Mouse (Mus musculus) lung, embryonic 16.5 days (tissue): ENCODE results near the gene Hoxa10. TPM values are rescaled to one million over a fixed set of nuclear protein-coding genes. Genes with fewer than 3 reads are reported as not detected.

Experiments
- ATAC-seq: fragments of 200-750 bp; cut with Nextera tagmentation; 2 replicates; pipeline ENCODE4 v1.8.0; 2017; ENCODE audit warnings: low read depth, mild to moderate bottlenecking, moderate library complexity
- H3K27ac ChIP-seq: fragments of 300-500 bp; sonication (generic); 2 replicates; pipeline ENCODE4 v1.5.1; 2014; ENCODE audit warnings: mild to moderate bottlenecking, control low read depth, low read length
- H3K27me3 ChIP-seq: fragments of 300-500 bp; sonication (generic); 2 replicates; pipeline ENCODE4 v1.6.1; 2014; ENCODE audit warnings: low read depth, low read length, mixed read lengths; ENCODE audit not compliant: control insufficient read depth, insufficient read depth
- H3K36me3 ChIP-seq: fragments of 300-500 bp; sonication (generic); 2 replicates; pipeline ENCODE4 v1.6.1; 2014; ENCODE audit warnings: low read length; ENCODE audit not compliant: control insufficient read depth, insufficient read depth
- H3K4me1 ChIP-seq: fragments of 300-500 bp; sonication (generic); replicated peaks from 2 replicates; pipeline ENCODE4 v1.6.1; 2014; ENCODE audit warnings: low read length, mixed read lengths; ENCODE audit not compliant: control insufficient read depth, insufficient read depth
- H3K4me2 ChIP-seq: fragments of 300-500 bp; sonication (generic); 2 replicates; pipeline ENCODE4 v1.6.1; 2014; ENCODE audit warnings: low read depth, low read length, control low read depth
- H3K4me3 ChIP-seq: fragments of 300-500 bp; sonication (generic); 2 replicates; pipeline ENCODE4 v1.5.1; 2014; ENCODE audit warnings: mild to moderate bottlenecking, low read length, control low read depth
- H3K9ac ChIP-seq: fragments of 300-500 bp; sonication (generic); 2 replicates; pipeline ENCODE4 v1.6.1; 2014; ENCODE audit warnings: low read length, control low read depth
- H3K9me3 ChIP-seq: fragments of 300-500 bp; sonication (generic); 2 replicates; pipeline ENCODE4 v1.6.1; 2016; ENCODE audit warnings: low read length; ENCODE audit not compliant: control insufficient read depth
- WGBS: fragments of 180-500 bp; shearing (Covaris S2); extraction: QIAGEN DNeasy Blood & Tissue Kit; methylation state at CpG from one replicate; pipeline ENCODE4 v1.1.7; 2014; 5-methylcytosine and 5-hydroxymethylcytosine counted together
- polyA plus RNA-seq: library from polyadenylated mRNA; unstranded; fragments of >200 nt; fragmentation: Nextera tagmentation; extraction: Ambion mirVana; gene quantifications from 2 replicates; pipeline ENCODE4 v1.2.1, GENCODE M21; 2015

Hoxa10 gene
- polyA plus RNA-seq, 1 experiment from 2014 or later: not detected

DNA sequence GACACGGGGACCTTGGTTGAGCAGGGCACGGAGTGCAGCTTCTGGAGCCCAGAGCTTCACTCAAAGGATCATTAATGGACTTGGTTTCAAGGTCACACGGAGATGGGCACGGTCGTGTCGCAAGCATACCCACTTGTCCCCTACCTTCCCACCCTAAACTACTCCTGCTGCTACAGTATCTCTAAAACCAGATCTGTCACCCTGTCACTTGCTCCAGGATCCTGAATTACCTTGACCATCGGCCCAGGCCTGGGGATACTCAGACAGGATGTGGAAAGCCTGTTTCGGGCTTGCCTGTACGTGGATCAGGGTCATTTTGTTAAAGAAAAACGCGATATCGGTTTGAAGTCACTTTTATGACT, 31.0 kb downstream of the Hoxa10 start:
- Histone ChIP-seq H3K4me1 (no peaks in the 10 kb centered on the region; the same call in 1 of the 2 replicates), H3K4me2 (peak overlapping the region; percentile 62), H3K27ac (no peak overlapping the region), H3K36me3 (no peaks in the 10 kb centered on the region), H3K9me3 (no peaks in the 10 kb centered on the region), H3K4me3 (peak overlapping the region; percentile 47), H3K27me3 (peaks cover 64% of the 10 kb centered on the region), H3K9ac (peak overlapping the region; percentile 4; the same call in 1 of the 2 replicates)
- 37% methylated on average over 12 of the region's 12 CpGs for WGBS
- no peak for ATAC-seq

DNA sequence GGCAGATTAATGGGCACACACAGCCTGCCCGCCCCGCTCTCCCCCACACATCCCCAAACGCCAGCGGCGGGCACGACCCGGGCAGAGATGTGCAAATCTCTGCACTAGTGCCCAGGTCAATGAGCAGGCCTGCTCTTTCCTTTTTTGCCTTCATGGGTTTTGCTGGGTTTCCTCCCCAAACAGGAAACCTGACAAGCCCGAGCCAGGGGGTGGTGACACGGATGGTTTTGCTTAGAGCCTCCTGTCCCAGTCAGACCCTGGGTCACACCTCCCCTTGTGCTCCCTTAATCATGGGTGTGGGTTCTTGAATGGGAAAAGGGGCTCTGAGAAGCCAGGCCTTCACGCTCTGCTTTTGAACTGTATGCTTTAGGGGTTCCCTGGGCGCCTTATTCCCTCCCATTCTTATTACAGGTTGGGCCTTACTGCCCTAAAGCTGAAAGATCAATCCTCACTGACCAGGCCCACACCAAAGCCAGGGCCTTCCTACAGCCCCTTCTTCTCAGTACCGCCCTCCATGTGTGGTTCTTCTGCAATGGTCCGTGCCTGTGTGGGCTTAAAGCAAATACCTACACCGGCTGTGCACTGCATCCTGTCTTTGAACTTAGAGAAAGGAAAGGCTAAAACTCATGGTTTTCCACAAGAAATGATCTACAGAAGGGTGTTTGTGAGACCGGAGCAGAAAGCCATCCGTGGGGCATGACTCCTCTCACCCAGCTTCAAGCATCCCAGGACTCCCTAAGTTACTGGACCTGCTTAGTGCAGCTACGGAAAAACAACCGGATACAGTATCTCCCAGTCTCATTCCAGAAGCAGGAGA, 31.6 kb downstream of the Hoxa10 start:
- WGBS: 20% methylated on average over 18 of the region's 18 CpGs
- Histone ChIP-seq H3K4me3 (peak overlapping the region; percentile 47), H3K27me3 (peaks cover 65% of the 10 kb centered on the region), H3K4me2 (peak overlapping the region; percentile 62), H3K9me3 (no peaks in the 10 kb centered on the region), H3K27ac (peak overlapping the region; percentile 59), H3K4me1 (no peaks in the 10 kb centered on the region; the same call in 1 of the 2 replicates), H3K36me3 (no peaks in the 10 kb centered on the region), H3K9ac (peak overlapping the region; percentile 66)
- ATAC-seq: no peak

DNA sequence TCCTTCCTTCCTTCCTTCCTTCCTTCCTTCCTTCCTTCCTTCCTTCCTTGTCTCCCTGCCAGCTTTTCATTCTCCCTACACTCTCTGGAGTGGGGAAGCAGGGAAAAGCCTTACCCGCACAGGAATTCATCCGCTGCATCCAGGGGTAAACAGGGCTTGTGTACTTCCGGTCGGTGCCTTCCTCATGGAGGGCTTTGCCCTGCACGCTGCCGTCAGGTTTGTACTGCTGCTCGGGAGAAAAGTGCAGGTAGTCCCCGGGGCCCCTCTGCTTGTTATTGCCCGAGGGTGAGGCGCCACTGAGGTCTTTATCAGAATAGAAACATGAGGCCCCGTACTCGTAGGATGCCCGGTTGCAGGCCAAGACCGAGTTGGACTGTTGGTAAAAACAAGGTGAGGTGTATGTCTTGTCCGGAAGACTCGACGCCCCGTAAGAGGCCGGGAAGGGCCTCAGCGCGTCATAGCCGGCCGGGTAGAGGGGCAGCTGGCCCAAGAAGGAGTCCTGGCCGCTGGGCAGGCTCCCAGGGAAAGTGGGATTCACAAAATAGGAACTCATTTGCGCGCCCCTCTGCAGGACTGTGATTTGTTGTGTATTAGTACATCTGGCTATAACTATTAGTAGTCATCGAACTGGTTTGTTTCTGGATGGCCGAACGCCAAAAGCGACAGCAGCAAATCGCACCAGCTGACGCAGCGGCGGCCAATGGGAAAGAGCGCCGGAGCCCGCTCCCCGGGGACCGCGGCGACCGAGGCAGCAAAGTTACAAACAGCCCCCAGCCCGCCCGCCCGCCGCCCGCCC, 32.4 kb downstream of the Hoxa10 start, which contains the start of gene Hoxa6:
Gene Hoxa6, minus strand, starts transcription at position 651 of the 796 bp plus-strand sequence.
- peak within 1 kb of the TSS; percentile 73 for H3K4me2 ChIP-seq
- WGBS: 3% methylated on average over 47 of the region's 47 CpGs
- peaks cover 62% of the 10 kb centered on the region for H3K27me3 ChIP-seq
- H3K9ac ChIP-seq: peak within 1 kb of the TSS; percentile 66
- H3K36me3 ChIP-seq: no peaks in the 10 kb centered on the region
- no peaks in the 10 kb centered on the region for H3K9me3 ChIP-seq
- H3K27ac ChIP-seq: peak within 1 kb of the TSS; percentile 82
- 0 out of 2 replicates have a peak, but pooled peaks have one; percentile 3 for ATAC-seq
- H3K4me1 ChIP-seq: no peaks in the 10 kb centered on the region; the same call in 1 of the 2 replicates
- peak within 1 kb of the TSS; percentile 47 for H3K4me3 ChIP-seq

DNA sequence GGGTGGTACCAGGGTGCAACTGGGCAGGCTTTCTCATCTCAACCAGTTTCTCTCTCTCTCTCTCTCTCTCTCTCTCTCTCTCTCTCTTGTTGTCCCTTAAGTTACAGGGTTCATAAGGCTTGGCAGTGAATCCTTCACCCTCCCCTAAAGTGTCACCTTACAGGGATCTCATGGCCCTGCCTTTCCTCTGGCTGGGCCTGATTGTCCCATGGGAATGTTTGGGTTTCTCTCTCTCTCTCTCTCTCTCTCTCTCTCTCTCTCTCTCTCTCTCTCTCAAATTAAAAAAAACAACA, 33.0 kb downstream of the Hoxa10 start:
- peak overlapping the region; percentile 2; the same call in 1 of the 2 replicates for H3K9ac ChIP-seq
- no peaks in the 10 kb centered on the region for H3K36me3 ChIP-seq
- no peaks in the 10 kb centered on the region; the same call in 1 of the 2 replicates for H3K4me1 ChIP-seq
- peak overlapping the region; percentile 23 for H3K4me3 ChIP-seq
- H3K27me3 ChIP-seq: peaks cover 58% of the 10 kb centered on the region
- no peak for ATAC-seq
- peak overlapping the region; percentile 73 for H3K4me2 ChIP-seq
- peak overlapping the region; percentile 80 for H3K27ac ChIP-seq
- no peaks in the 10 kb centered on the region for H3K9me3 ChIP-seq

DNA sequence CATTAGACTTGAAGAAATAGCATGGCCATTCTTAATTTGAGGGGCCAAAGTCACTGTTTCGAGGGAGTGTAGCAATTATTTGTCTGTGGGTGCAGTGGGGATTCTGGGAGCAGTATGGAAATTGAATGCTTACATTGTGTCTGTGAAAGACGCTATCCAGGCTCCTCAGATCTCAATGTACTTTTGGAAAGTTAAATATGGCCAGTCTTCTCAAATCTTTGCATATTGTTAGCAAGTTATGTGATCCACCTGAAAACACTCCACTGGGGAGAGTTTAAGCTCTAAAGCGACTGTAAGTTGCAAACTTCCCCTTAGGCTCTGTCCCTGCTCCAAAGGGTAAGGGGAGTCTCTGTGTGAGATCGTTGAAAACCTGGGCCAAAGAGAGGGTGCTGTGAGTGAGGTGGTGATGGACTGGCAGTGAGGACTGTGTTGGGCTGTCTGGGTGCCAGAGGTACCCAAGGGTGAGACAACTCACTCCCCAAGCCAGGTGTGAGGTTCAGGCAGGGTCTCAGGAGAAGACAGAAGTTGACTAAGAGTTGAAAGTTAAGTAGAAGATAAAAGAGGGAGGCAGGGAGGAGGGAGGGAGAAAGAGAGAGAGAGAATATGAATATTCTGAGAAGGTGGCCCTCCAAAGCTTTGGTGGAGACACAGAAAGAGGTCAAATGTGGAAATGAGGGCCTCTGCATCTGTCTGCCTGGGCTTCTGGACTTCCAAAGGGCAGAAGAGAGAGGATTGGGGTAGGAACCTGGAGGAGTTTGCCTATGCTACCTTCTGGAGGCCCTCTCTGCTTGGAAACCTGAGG, 33.6 kb downstream of the Hoxa10 start:
- no peak for ATAC-seq
- H3K9me3 ChIP-seq: no peaks in the 10 kb centered on the region
- H3K4me3 ChIP-seq: peak overlapping the region; percentile 85
- peak overlapping the region; percentile 2 for H3K9ac ChIP-seq
- peak overlapping the region; percentile 73 for H3K4me2 ChIP-seq
- H3K27me3 ChIP-seq: peaks cover 54% of the 10 kb centered on the region
- no peaks in the 10 kb centered on the region for H3K36me3 ChIP-seq
- no peaks in the 10 kb centered on the region for H3K4me1 ChIP-seq
- 36% methylated on average over 4 of the region's 4 CpGs for WGBS
- peak overlapping the region; percentile 80 for H3K27ac ChIP-seq

DNA sequence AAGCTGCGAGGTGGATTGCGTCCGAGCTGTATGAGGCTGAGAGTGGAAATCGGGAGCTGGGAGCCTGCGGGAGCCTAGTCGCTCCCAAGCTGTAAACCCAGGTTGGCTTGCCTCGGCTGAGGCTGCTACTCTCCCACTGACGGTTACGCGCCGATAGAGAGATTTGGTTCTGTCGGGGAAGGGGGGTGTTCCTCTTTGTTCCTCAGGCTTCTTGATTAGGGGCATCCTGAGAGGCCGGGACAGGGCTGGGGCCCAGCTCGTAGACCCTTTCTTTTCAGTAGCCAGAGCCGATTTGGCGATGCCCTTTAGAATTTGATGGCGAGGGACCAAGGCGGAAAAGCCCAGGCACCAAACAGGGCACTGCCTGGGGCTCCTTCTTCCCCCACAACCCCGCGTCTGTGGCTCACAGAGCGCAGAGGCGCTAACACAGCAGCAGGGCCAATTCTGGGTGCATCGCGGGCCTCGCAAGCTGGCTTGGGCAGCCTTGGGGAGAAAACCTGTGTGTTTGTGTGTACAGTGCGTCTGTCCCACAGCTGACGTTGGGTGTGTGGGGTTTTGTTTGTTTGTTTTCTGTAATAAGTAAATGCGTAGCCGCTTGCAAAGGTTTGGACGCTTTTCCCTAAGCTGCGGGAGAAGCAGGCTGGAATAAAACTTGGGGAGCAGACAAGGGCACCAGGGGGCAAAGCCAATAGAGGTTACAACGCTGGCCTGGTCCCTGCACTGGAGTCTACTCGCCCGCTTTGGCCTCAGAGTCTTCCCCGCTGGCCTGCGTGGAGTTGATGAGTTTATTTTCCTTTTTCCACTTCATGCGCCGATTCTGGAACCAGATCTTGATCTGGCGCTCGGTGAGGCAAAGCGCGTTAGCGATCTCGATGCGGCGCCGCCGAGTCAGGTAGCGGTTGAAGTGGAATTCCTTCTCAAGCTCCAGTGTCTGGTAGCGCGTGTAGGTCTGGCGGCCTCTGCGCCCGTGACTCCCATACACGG, 34.7 kb downstream of the Hoxa10 start:
- Histone ChIP-seq H3K36me3 (no peaks in the 10 kb centered on the region), H3K4me1 (peaks cover 2% of the 10 kb centered on the region; the same call in 1 of the 2 replicates), H3K27me3 (peaks cover 51% of the 10 kb centered on the region), H3K9me3 (no peaks in the 10 kb centered on the region), H3K9ac (peak overlapping the region; percentile 59), H3K4me2 (peak overlapping the region; percentile 73), H3K27ac (peak overlapping the region; percentile 73), H3K4me3 (peak overlapping the region; percentile 85)
- no peak for ATAC-seq
- 15% methylated on average over 55 of the region's 55 CpGs for WGBS

DNA sequence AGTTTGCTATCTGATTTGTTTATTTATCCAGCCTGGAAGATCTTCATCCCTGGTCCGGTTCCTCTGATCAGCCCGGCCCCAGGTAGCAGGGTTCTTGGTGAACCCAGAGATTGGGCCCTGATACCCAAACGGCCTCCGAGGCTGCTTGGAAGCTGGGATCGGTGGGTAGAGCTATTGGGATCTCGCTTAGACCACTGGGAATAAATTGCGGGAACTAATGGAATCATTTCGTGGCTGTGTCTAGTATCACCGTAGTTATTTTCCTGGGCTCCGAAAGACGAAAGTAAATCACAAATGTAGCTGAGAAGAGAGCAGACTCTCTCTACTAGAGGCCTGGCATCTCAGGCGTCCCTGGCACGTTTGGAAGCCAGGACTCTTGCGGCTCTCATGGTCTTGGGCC, 35.4 kb downstream of the Hoxa10 start:
- WGBS: 12% methylated on average over 14 of the region's 14 CpGs
- peak overlapping the region; percentile 59 for H3K9ac ChIP-seq
- H3K4me3 ChIP-seq: peak overlapping the region; percentile 85
- H3K9me3 ChIP-seq: no peaks in the 10 kb centered on the region
- peak overlapping the region; percentile 73 for H3K4me2 ChIP-seq
- no peak for ATAC-seq
- H3K4me1 ChIP-seq: peaks cover 2% of the 10 kb centered on the region; the same call in 1 of the 2 replicates
- H3K27me3 ChIP-seq: peaks cover 53% of the 10 kb centered on the region
- H3K27ac ChIP-seq: peak overlapping the region; percentile 73
- no peaks in the 10 kb centered on the region for H3K36me3 ChIP-seq
